Mouse (Mus musculus): ENCODE results near the gene Myo1h. TPM values are rescaled to one million over a fixed set of nuclear protein-coding genes. Genes with fewer than 3 reads are reported as not detected.
A peak's percentile ranks its signal among the peaks of the same experiment; 100 is the strongest.

Myo1h gene
- 0.64 and 0.68 TPM in 2 replicates for polyA plus RNA-seq (2016; fragmentation: Nextera tagmentation; extraction: Ambion mirVana)

- no peak for ATAC-seq (ENCODE audit: insufficient number of reproducible peaks, low FRiP score)
- H3K36me3 ChIP-seq, result no peaks in the 10 kb centered on the region
- H3K9me3 ChIP-seq (replicated peaks), result no peaks in the 10 kb centered on the region
- H3K27ac ChIP-seq (ENCODE audit: poor library complexity, severe bottlenecking), result no peak within 1 kb of the TSS
- no peak within 1 kb of the TSS for H3K4me2 ChIP-seq
- H3K27me3 ChIP-seq (replicated peaks), result peaks cover 44% of the 10 kb centered on the region
- H3K4me3 ChIP-seq, result no peak within 1 kb of the TSS
- H3K9ac ChIP-seq, result no peak within 1 kb of the TSS
- WGBS, result 32% methylated on average over 13 of the region's 13 CpGs
- no peaks in the 10 kb centered on the region for H3K4me1 ChIP-seq (replicated peaks)
Measured at GRCm38 (mm10) chr5:114288874-114289273, at the start of gene Myo1h. Gene Myo1h, plus strand, starts transcription at chr5:114289166.

- no peak overlapping the region for H3K9ac ChIP-seq
- H3K4me1 ChIP-seq (replicated peaks), result 0 out of 2 replicates have a peak, but pooled peaks cover 2% of the 10 kb centered on the region
- no peaks in the 10 kb centered on the region for H3K27me3 ChIP-seq (replicated peaks)
- H3K4me3 ChIP-seq, result no peak overlapping the region
- no peak overlapping the region for H3K27ac ChIP-seq (ENCODE audit: poor library complexity, severe bottlenecking)
- no peak overlapping the region for H3K4me2 ChIP-seq
- H3K9me3 ChIP-seq (replicated peaks), result no peaks in the 10 kb centered on the region
- 51% methylated on average over 14 of the region's 14 CpGs for WGBS
- ATAC-seq (ENCODE audit: insufficient number of reproducible peaks, low FRiP score), result no peak
- peaks cover 45% of the 10 kb centered on the region for H3K36me3 ChIP-seq
Measured at GRCm38 (mm10) chr5:114239737-114240136, 49.2 kb upstream of the Myo1h start.

- Histone ChIP-seq H3K4me1 (replicated peaks) (no peaks in the 10 kb centered on the region), H3K27ac (ENCODE audit: poor library complexity, severe bottlenecking) (no peak overlapping the region), H3K36me3 (peaks cover 60% of the 10 kb centered on the region), H3K4me2 (no peak overlapping the region), H3K9ac (no peak overlapping the region), H3K9me3 (replicated peaks) (no peaks in the 10 kb centered on the region), H3K4me3 (no peak overlapping the region), H3K27me3 (replicated peaks) (peaks cover 2% of the 10 kb centered on the region; the same call in 1 of the 2 replicates)
- 77% methylated on average over 7 of the region's 7 CpGs for WGBS
- ATAC-seq (ENCODE audit: insufficient number of reproducible peaks, low FRiP score), result no peak
Measured at GRCm38 (mm10) chr5:114246465-114246864, 42.5 kb upstream of the Myo1h start.

GRCm38 (mm10) chr5:114248174-114248589 lies 40.8 kb upstream of the Myo1h start:
- Histone ChIP-seq H3K4me3 (no peak overlapping the region), H3K27ac (ENCODE audit: poor library complexity, severe bottlenecking) (no peak overlapping the region), H3K4me1 (replicated peaks) (no peaks in the 10 kb centered on the region), H3K36me3 (peaks cover 47% of the 10 kb centered on the region), H3K4me2 (no peak overlapping the region), H3K9me3 (replicated peaks) (no peaks in the 10 kb centered on the region), H3K27me3 (replicated peaks) (peaks cover 4% of the 10 kb centered on the region; the same call in 1 of the 2 replicates), H3K9ac (no peak overlapping the region)
- 18% methylated on average over 14 of the region's 14 CpGs for WGBS
- no peak for ATAC-seq (ENCODE audit: insufficient number of reproducible peaks, low FRiP score)

GRCm38 (mm10) chr5:114259495-114259894 lies 29.5 kb upstream of the Myo1h start:
- Histone ChIP-seq H3K4me1 (replicated peaks) (no peaks in the 10 kb centered on the region), H3K9me3 (replicated peaks) (no peaks in the 10 kb centered on the region), H3K9ac (no peak overlapping the region), H3K27me3 (replicated peaks) (peaks cover 29% of the 10 kb centered on the region), H3K36me3 (no peaks in the 10 kb centered on the region), H3K4me3 (no peak overlapping the region), H3K27ac (ENCODE audit: poor library complexity, severe bottlenecking) (no peak overlapping the region), H3K4me2 (no peak overlapping the region)
- WGBS, result 57% methylated on average over 10 of the region's 10 CpGs
- no peak for ATAC-seq (ENCODE audit: insufficient number of reproducible peaks, low FRiP score)

GRCm38 (mm10) chr5:114261494-114261893 lies 27.5 kb upstream of the Myo1h start:
- ATAC-seq (ENCODE audit: insufficient number of reproducible peaks, low FRiP score), result no peak
- Histone ChIP-seq H3K4me3 (no peak overlapping the region), H3K27me3 (replicated peaks) (peaks cover 28% of the 10 kb centered on the region), H3K9ac (no peak overlapping the region), H3K4me2 (no peak overlapping the region), H3K9me3 (replicated peaks) (no peaks in the 10 kb centered on the region), H3K27ac (ENCODE audit: poor library complexity, severe bottlenecking) (no peak overlapping the region), H3K4me1 (replicated peaks) (no peaks in the 10 kb centered on the region), H3K36me3 (no peaks in the 10 kb centered on the region)

GRCm38 (mm10) chr5:114264030-114264459 lies 24.9 kb upstream of the Myo1h start:
- Histone ChIP-seq H3K9ac (no peak overlapping the region), H3K4me1 (replicated peaks) (no peaks in the 10 kb centered on the region), H3K4me2 (no peak overlapping the region), H3K27me3 (replicated peaks) (peaks cover 44% of the 10 kb centered on the region), H3K27ac (ENCODE audit: poor library complexity, severe bottlenecking) (no peak overlapping the region), H3K36me3 (no peaks in the 10 kb centered on the region), H3K9me3 (replicated peaks) (no peaks in the 10 kb centered on the region), H3K4me3 (no peak overlapping the region)
- ATAC-seq (ENCODE audit: insufficient number of reproducible peaks, low FRiP score), result no peak
- WGBS, result 86% methylated on average over 8 of the region's 8 CpGs

- no peak overlapping the region for H3K4me2 ChIP-seq
- no peaks in the 10 kb centered on the region for H3K9me3 ChIP-seq (replicated peaks)
- H3K9ac ChIP-seq, result no peak overlapping the region
- 76% methylated on average over 8 of the region's 8 CpGs for WGBS
- no peak overlapping the region for H3K4me3 ChIP-seq
- no peaks in the 10 kb centered on the region for H3K36me3 ChIP-seq
- peaks cover 51% of the 10 kb centered on the region for H3K27me3 ChIP-seq (replicated peaks)
- no peaks in the 10 kb centered on the region for H3K4me1 ChIP-seq (replicated peaks)
- no peak for ATAC-seq (ENCODE audit: insufficient number of reproducible peaks, low FRiP score)
- no peak overlapping the region for H3K27ac ChIP-seq (ENCODE audit: poor library complexity, severe bottlenecking)
Measured at GRCm38 (mm10) chr5:114264791-114265190, 24.2 kb upstream of the Myo1h start.

- Histone ChIP-seq H3K4me3 (no peak overlapping the region), H3K9me3 (replicated peaks) (no peaks in the 10 kb centered on the region), H3K4me2 (no peak overlapping the region), H3K36me3 (no peaks in the 10 kb centered on the region), H3K27me3 (replicated peaks) (peaks cover 89% of the 10 kb centered on the region), H3K4me1 (replicated peaks) (peaks cover 4% of the 10 kb centered on the region), H3K9ac (no peak overlapping the region), H3K27ac (ENCODE audit: poor library complexity, severe bottlenecking) (no peak overlapping the region)
- no peak for ATAC-seq (ENCODE audit: insufficient number of reproducible peaks, low FRiP score)
- WGBS, result 48% methylated on average over 7 of the region's 7 CpGs
Measured at GRCm38 (mm10) chr5:114268646-114269045, 20.3 kb upstream of the Myo1h start.

- H3K27ac ChIP-seq (ENCODE audit: poor library complexity, severe bottlenecking), result no peak overlapping the region
- no peaks in the 10 kb centered on the region for H3K36me3 ChIP-seq
- 61% methylated on average over 7 of the region's 7 CpGs for whole genome bisulfite sequencing
- H3K27me3 ChIP-seq (replicated peaks), result peaks cover 90% of the 10 kb centered on the region
- no peak overlapping the region for H3K4me2 ChIP-seq
- no peak overlapping the region for H3K9ac ChIP-seq
- no peaks in the 10 kb centered on the region for H3K9me3 ChIP-seq (replicated peaks)
- peaks cover 12% of the 10 kb centered on the region for H3K4me1 ChIP-seq (replicated peaks)
- no peak for ATAC-seq (ENCODE audit: insufficient number of reproducible peaks, low FRiP score)
- no peak overlapping the region for H3K4me3 ChIP-seq
Measured at GRCm38 (mm10) chr5:114269499-114269898, 19.5 kb upstream of the Myo1h start.

- H3K4me2 ChIP-seq, result no peak overlapping the region
- no peaks in the 10 kb centered on the region for H3K36me3 ChIP-seq
- H3K27ac ChIP-seq (ENCODE audit: poor library complexity, severe bottlenecking), result no peak overlapping the region
- ATAC-seq (ENCODE audit: insufficient number of reproducible peaks, low FRiP score), result no peak
- 20% methylated on average over 12 of the region's 12 CpGs for WGBS
- H3K27me3 ChIP-seq (replicated peaks), result peaks cover 90% of the 10 kb centered on the region
- H3K4me3 ChIP-seq, result no peak overlapping the region
- no peaks in the 10 kb centered on the region for H3K9me3 ChIP-seq (replicated peaks)
- H3K9ac ChIP-seq, result no peak overlapping the region
- H3K4me1 ChIP-seq (replicated peaks), result peaks cover 12% of the 10 kb centered on the region
Measured at GRCm38 (mm10) chr5:114269984-114270383, 19.0 kb upstream of the Myo1h start.

- Histone ChIP-seq H3K4me1 (replicated peaks) (peaks cover 12% of the 10 kb centered on the region), H3K27me3 (replicated peaks) (peaks cover 97% of the 10 kb centered on the region), H3K9me3 (replicated peaks) (no peaks in the 10 kb centered on the region), H3K9ac (0 out of 2 replicates have a peak within 1 kb of the TSS, but pooled peaks have one; percentile 25), H3K4me2 (peak within 1 kb of the TSS; percentile 70), H3K4me3 (peak within 1 kb of the TSS; percentile 41), H3K36me3 (no peaks in the 10 kb centered on the region), H3K27ac (ENCODE audit: poor library complexity, severe bottlenecking) (no peak within 1 kb of the TSS)
- WGBS, result under 1% methylated on average over 51 of the region's 56 CpGs
- ATAC-seq (ENCODE audit: insufficient number of reproducible peaks, low FRiP score), result no peak
Measured at GRCm38 (mm10) chr5:114273693-114274402, 15.1 kb upstream of the Myo1h start, which contains the start of gene Foxn4. Gene Foxn4, minus strand, starts transcription at chr5:114273807.
